Mouse (Mus musculus) stomach, adult 2 months (tissue): Measurements from ENCODE around the gene Hoxc8. TPM values are rescaled to one million over a fixed set of nuclear protein-coding genes. Genes with fewer than 3 reads are reported as not detected.

Experiments used
- polyA plus RNA-seq: library from polyadenylated mRNA; depleted of rRNA; stranded (reverse); fragments of >200 nt; gene quantifications from 2 replicates; pipeline ENCODE4 v1.2.3, GENCODE M21; 2012; rRNA removed

Hoxc8 gene
- 2.9 and 3.3 TPM in 2 replicates for polyA plus RNA-seq

GRCm38 (mm10) chr15:102990461-102991397, at the start of gene Hoxc8:
Gene Hoxc8, plus strand, starts transcription at chr15:102990607.

GRCm38 (mm10) chr15:102954192-102955006, 36.0 kb upstream of the Hoxc8 start, which contains the start of gene Hoxc11:
Gene Hoxc11, plus strand, starts transcription at chr15:102954427.

GRCm38 (mm10) chr15:102966776-102967311, 23.6 kb upstream of the Hoxc8 start, which contains the start of gene Hoxc10:
Gene Hoxc10, plus strand, starts transcription at chr15:102966796.

GRCm38 (mm10) chr15:102967312-102967510, 23.2 kb upstream of the Hoxc8 start, which contains the start of gene Hoxc5:
Gene Hoxc5, plus strand, starts transcription at chr15:102967443.

GRCm38 (mm10) chr15:102976171-102976570, 14.2 kb upstream of the Hoxc8 start, which contains the start of gene Hoxc9:
Gene Hoxc9, plus strand, starts transcription at chr15:102976439.

GRCm38 (mm10) chr15:102997939-102998355, 7.5 kb downstream of the Hoxc8 start, which contains the start of gene Hoxc6:
Gene Hoxc6, plus strand, starts transcription at chr15:102998257.

GRCm38 (mm10) chr15:103018636-103019035, 28.2 kb downstream of the Hoxc8 start, which contains the start of gene Hoxc4:
Gene Hoxc4, plus strand, starts transcription at chr15:103018934.

Other genes starting within 250 kb of the Hoxc8 start
- gene Hoxc13, start 69.5 kb upstream of the Hoxc8 start, polyA plus RNA-seq = not detected in 2 replicates
- gene Hoxc12, start 53.9 kb upstream of the Hoxc8 start, polyA plus RNA-seq = not detected in 2 replicates
- not detected in 2 replicates for gene Hoxc11, start 36.2 kb upstream of the Hoxc8 start, polyA plus RNA-seq
- not detected in 2 replicates for gene Hoxc10, start 23.8 kb upstream of the Hoxc8 start, polyA plus RNA-seq
- gene Hoxc5, start 23.2 kb upstream of the Hoxc8 start, polyA plus RNA-seq = 6.0 and 6.8 TPM in 2 replicates
- not detected in 2 replicates for gene Hoxc9, start 14.2 kb upstream of the Hoxc8 start, polyA plus RNA-seq
- gene Hoxc6, start 7.7 kb downstream of the Hoxc8 start, polyA plus RNA-seq = 3.1 and 4.7 TPM in 2 replicates
- gene Hoxc4, start 28.3 kb downstream of the Hoxc8 start, polyA plus RNA-seq = 4.3 and 4.5 TPM in 2 replicates
- gene Smug1, start 176.5 kb downstream of the Hoxc8 start, polyA plus RNA-seq = 8.9 and 10.8 TPM in 2 replicates
- gene Cbx5, start 249.2 kb downstream of the Hoxc8 start, polyA plus RNA-seq = 1.5 and 2.3 TPM in 2 replicates
- gene Hnrnpa1, start 249.8 kb downstream of the Hoxc8 start, polyA plus RNA-seq = 5.3 and 6.8 TPM in 2 replicates